Mouse (Mus musculus) heart, adult 2 months (tissue): ENCODE measurements around the gene Mas1.

ENCODE experiments used
- CTCF ChIP-seq: fragments of 200-600 bp; IDR thresholded peaks from 2 replicates; pipeline ENCODE4 v1.8.1; 2022; ENCODE audit warnings: antibody characterized with exemption, mild to moderate bottlenecking, moderate library complexity
- EP300 ChIP-seq: fragments of 200-500 bp; IDR thresholded peaks from 2 replicates; pipeline ENCODE4 v1.6.1; 2011; ENCODE audit warnings: low read depth, low read length, control low read depth; ENCODE audit not compliant: insufficient read depth
- POLR2A ChIP-seq: fragments of 200-500 bp; IDR thresholded peaks from 2 replicates; pipeline ENCODE4 v1.6.1; 2011; ENCODE audit warnings: mild to moderate bottlenecking, low read depth, low read length, control low read depth; ENCODE audit not compliant: insufficient read depth

- no peak for TF ChIP-seq CTCF
- no peak for TF ChIP-seq EP300
- TF ChIP-seq POLR2A = no peak
These were observed 33.1 kb downstream of the Mas1 start for GRCm38 (mm10) chr17:12834826-12835225.
